In the genomic region with DNA sequence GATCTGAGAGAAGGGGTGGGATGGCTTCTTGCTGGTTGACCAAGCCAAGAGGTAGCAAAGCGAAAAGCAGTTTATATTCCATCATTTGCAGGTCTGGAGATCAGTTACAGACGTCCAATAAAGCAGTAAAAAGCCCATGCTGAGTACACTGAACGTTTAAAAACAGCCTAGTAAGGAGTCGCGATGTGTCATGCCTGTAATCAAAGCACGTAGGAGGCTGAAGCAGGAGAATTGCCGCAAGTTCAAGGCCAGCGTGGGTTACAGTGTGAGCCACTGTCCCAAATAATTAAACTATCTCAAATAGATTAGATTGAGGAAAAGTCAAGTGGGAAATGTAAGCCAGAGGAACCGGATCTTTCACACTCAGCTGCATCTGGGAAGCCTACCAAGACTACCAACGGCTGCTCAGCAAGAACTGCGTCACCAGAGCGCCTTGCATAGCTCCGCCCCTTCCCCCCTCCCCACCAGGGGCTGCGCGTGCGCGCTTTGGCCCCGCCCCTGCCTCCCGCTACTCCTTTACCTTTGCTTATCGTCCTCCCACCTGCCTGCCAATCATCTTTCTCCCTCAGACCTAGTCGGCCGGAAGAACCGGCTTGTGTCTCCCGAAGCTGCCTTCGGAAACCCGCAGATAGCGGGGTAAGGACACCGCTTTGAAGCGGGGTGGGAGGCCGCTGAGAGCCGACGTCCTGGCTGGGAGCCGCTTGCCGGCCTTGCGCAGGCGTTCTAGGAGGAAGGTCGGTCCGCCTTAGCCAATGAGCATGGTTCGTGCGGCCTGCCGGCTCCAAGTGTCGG, we compare ENCODE assay signal across 8 mouse cellular contexts. TPM values are rescaled to one million over a fixed set of nuclear protein-coding genes. Genes with fewer than 3 reads are reported as not detected.
A peak's percentile ranks its signal among the peaks of the same experiment; 100 is the strongest.
DNase-seq lines count a peak whose midpoint lies in the region; ATAC-seq and TF ChIP-seq lines count a peak whose summit lies in the region.

TSS of gene Tcaim (plus strand) at position 487 of the 792 bp plus-strand sequence.

- peak; percentile 83 for DNase-seq in c-Kit-positive CD71-positive TER-119-positive erythroid progenitor cells, embryonic 14.5 days (ENCODE audit: low spot score)
- DNase-seq in heart, postnatal 0 days (ENCODE audit: low spot score), result peak; percentile 92
- peak; percentile 94 to 96 for DNase-seq in kidney, postnatal 4 days

- ATAC-seq in forebrain, embryonic 12.5 days (ENCODE audit: low FRiP score), result peak; percentile 98
- peak; percentile 98 for ATAC-seq in heart, postnatal 0 days (ENCODE audit: insufficient read depth, low read depth)
- ATAC-seq in liver, embryonic 16.5 days (ENCODE audit: low read depth), result peak; percentile 94
- peak; percentile 99 for ATAC-seq in neural tube, embryonic 13.5 days (ENCODE audit: low read depth)

- H3K4me2 ChIP-seq in forebrain, embryonic 12.5 days, result peak within 1 kb of the TSS; percentile 91
- H3K4me2 ChIP-seq in heart, postnatal 0 days (ENCODE audit: low read depth, low read length), result peak within 1 kb of the TSS; percentile 71
- peak within 1 kb of the TSS; percentile 95 for H3K4me2 ChIP-seq in liver, embryonic 16.5 days (ENCODE audit: low read depth, low read length)
- peak within 1 kb of the TSS; percentile 87 for H3K4me2 ChIP-seq in neural tube, embryonic 13.5 days

- no peak for TF ChIP-seq CTCF in E14TG2a.4 (conservative IDR thresholded peaks at IDR 0.05; ENCODE audit: low read length)
- TF ChIP-seq CTCF in heart, postnatal 0 days (IDR thresholded peaks at IDR 0.05; ENCODE audit: low read depth), result no peak
- TF ChIP-seq CTCF in testis, adult 2 months (IDR thresholded peaks at IDR 0.05; ENCODE audit: control insufficient read depth, insufficient read depth, insufficient replicate concordance, low read depth, low read length), result no peak

- no peak for TF ChIP-seq EP300 in heart, postnatal 0 days (IDR thresholded peaks at IDR 0.05; ENCODE audit: low read depth)

- H3K36me3 ChIP-seq in E14TG2a.4 (ENCODE audit: insufficient read depth, low read length), result no peaks in the 10 kb centered on the region
- H3K36me3 ChIP-seq in forebrain, embryonic 12.5 days (replicated peaks), result no peaks in the 10 kb centered on the region
- H3K36me3 ChIP-seq in heart, postnatal 0 days (replicated peaks; ENCODE audit: control insufficient read depth, insufficient read depth, low read length), result no peaks in the 10 kb centered on the region
- no peaks in the 10 kb centered on the region for H3K36me3 ChIP-seq in liver, embryonic 16.5 days (ENCODE audit: control insufficient read depth, insufficient read depth)
- H3K36me3 ChIP-seq in neural tube, embryonic 13.5 days, result no peaks in the 10 kb centered on the region; the same call in 1 of the 2 replicates
- peaks cover 1% of the 10 kb centered on the region; the same call in 1 of the 2 replicates for H3K36me3 ChIP-seq in testis, adult 2 months (ENCODE audit: control insufficient read depth, insufficient read depth, low read length)

- H3K27ac ChIP-seq in forebrain, embryonic 12.5 days, result peak within 1 kb of the TSS; percentile 90
- H3K27ac ChIP-seq in heart, postnatal 0 days (ENCODE audit: low read depth), result peak within 1 kb of the TSS; percentile 89
- peak within 1 kb of the TSS; percentile 84 for H3K27ac ChIP-seq in liver, embryonic 16.5 days (ENCODE audit: low read length)
- peak within 1 kb of the TSS; percentile 94 for H3K27ac ChIP-seq in neural tube, embryonic 13.5 days (replicated peaks)
- peak within 1 kb of the TSS; percentile 93 for H3K27ac ChIP-seq in testis, adult 2 months (ENCODE audit: control insufficient read depth, insufficient read depth, low read depth, low read length)

- TF ChIP-seq POLR2A in testis, adult 2 months (IDR thresholded peaks at IDR 0.05; ENCODE audit: control insufficient read depth, low read depth, low read length), result peak; percentile 77

- H3K9me3 ChIP-seq in E14TG2a.4 (ENCODE audit: low read length), result no peaks in the 10 kb centered on the region
- no peaks in the 10 kb centered on the region for H3K9me3 ChIP-seq in forebrain, embryonic 12.5 days
- no peaks in the 10 kb centered on the region for H3K9me3 ChIP-seq in heart, postnatal 0 days (replicated peaks; ENCODE audit: control insufficient read depth, low read length)
- no peaks in the 10 kb centered on the region for H3K9me3 ChIP-seq in liver, embryonic 16.5 days (replicated peaks; ENCODE audit: control insufficient read depth, low read length)
- H3K9me3 ChIP-seq in neural tube, embryonic 13.5 days, result no peaks in the 10 kb centered on the region

- peaks cover 15% of the 10 kb centered on the region for H3K4me1 ChIP-seq in E14TG2a.4 (replicated peaks; ENCODE audit: low read depth, low read length)
- peaks cover 10% of the 10 kb centered on the region for H3K4me1 ChIP-seq in forebrain, embryonic 12.5 days
- H3K4me1 ChIP-seq in heart, postnatal 0 days (ENCODE audit: control insufficient read depth, insufficient read depth), result peaks cover 9% of the 10 kb centered on the region; the same call in 1 of the 2 replicates
- H3K4me1 ChIP-seq in liver, embryonic 16.5 days (ENCODE audit: control insufficient read depth, low read depth, low read length), result peaks cover 7% of the 10 kb centered on the region; the same call in 1 of the 2 replicates
- H3K4me1 ChIP-seq in neural tube, embryonic 13.5 days (replicated peaks), result peaks cover 14% of the 10 kb centered on the region
- peaks cover 2% of the 10 kb centered on the region; the same call in 1 of the 2 replicates for H3K4me1 ChIP-seq in testis, adult 2 months (ENCODE audit: control insufficient read depth, insufficient read depth, low read length)

- H3K4me3 ChIP-seq in E14TG2a.4 (replicated peaks; ENCODE audit: low read length), result peak within 1 kb of the TSS; percentile 85
- peak within 1 kb of the TSS; percentile 60 for H3K4me3 ChIP-seq in forebrain, embryonic 12.5 days (replicated peaks)
- H3K4me3 ChIP-seq in heart, postnatal 0 days (ENCODE audit: low read depth, low read length), result peak within 1 kb of the TSS; percentile 59
- H3K4me3 ChIP-seq in liver, embryonic 16.5 days (ENCODE audit: low read depth, low read length), result peak within 1 kb of the TSS; percentile 74
- H3K4me3 ChIP-seq in neural tube, embryonic 13.5 days, result peak within 1 kb of the TSS; percentile 59
- H3K4me3 ChIP-seq in testis, adult 2 months (ENCODE audit: control insufficient read depth, low read depth, low read length), result peak within 1 kb of the TSS; percentile 88

- 8% methylated on average over 42 of the region's 42 CpGs for WGBS in forebrain, embryonic 12.5 days
- WGBS in heart, postnatal 0 days, result 5% methylated on average over 42 of the region's 42 CpGs
- 6% methylated on average over 42 of the region's 42 CpGs for WGBS in liver, embryonic 16.5 days (ENCODE audit: insufficient replicate concordance)
- 7% methylated on average over 42 of the region's 42 CpGs for WGBS in neural tube, embryonic 13.5 days

- H3K9ac ChIP-seq in forebrain, embryonic 12.5 days, result peak within 1 kb of the TSS; percentile 79
- H3K9ac ChIP-seq in heart, postnatal 0 days (replicated peaks; ENCODE audit: low read depth, low read length), result peak within 1 kb of the TSS; percentile 68
- peak within 1 kb of the TSS; percentile 72 for H3K9ac ChIP-seq in liver, embryonic 16.5 days (ENCODE audit: low read depth, low read length)
- peak within 1 kb of the TSS; percentile 81 for H3K9ac ChIP-seq in neural tube, embryonic 13.5 days

- H3K27me3 ChIP-seq in E14TG2a.4 (ENCODE audit: insufficient read depth, low read length), result no peaks in the 10 kb centered on the region
- no peaks in the 10 kb centered on the region for H3K27me3 ChIP-seq in forebrain, embryonic 12.5 days
- no peaks in the 10 kb centered on the region for H3K27me3 ChIP-seq in heart, postnatal 0 days (ENCODE audit: control insufficient read depth, insufficient read depth, low read length)
- no peaks in the 10 kb centered on the region for H3K27me3 ChIP-seq in liver, embryonic 16.5 days (ENCODE audit: control insufficient read depth, insufficient read depth, low read depth, low read length)
- H3K27me3 ChIP-seq in neural tube, embryonic 13.5 days, result no peaks in the 10 kb centered on the region; the same call in 1 of the 2 replicates
- no peaks in the 10 kb centered on the region for H3K27me3 ChIP-seq in testis, adult 2 months (ENCODE audit: control insufficient read depth, insufficient read depth, low read length)

RNA-seq across cellular contexts. Expression of gene Tcaim, which starts in this region (rescaled TPM):
- polyA plus RNA-seq in forebrain, embryonic 12.5 days (2016; fragmentation: Nextera tagmentation; extraction: Ambion mirVana), result 7.4 and 7.7 TPM in 2 replicates
- 4.0 and 6.5 TPM in 2 replicates for total RNA-seq in heart, postnatal 0 days (2014; rRNA removed; ENCODE audit: low replicate concordance)
- polyA plus RNA-seq in heart, postnatal 0 days (2015; fragmentation: Nextera tagmentation; extraction: Ambion mirVana), result 9.8 and 10.0 TPM in 2 replicates
- 2.0 and 2.1 TPM in 2 replicates for polyA plus RNA-seq in liver, embryonic 16.5 days (2015; fragmentation: Nextera tagmentation; extraction: Ambion mirVana)
- 9.5 and 10.0 TPM in 2 replicates for polyA plus RNA-seq in neural tube, embryonic 13.5 days (2015; fragmentation: Nextera tagmentation; extraction: Ambion mirVana)
- 5.2 and 5.5 TPM in 2 replicates for polyA plus RNA-seq in testis, adult 2 months (2012; rRNA removed)

Comparison
In these comparisons a context has a peak if more than half of its experiments do, and no peak if none do; other contexts are left out.
1. Peak in every context shown above with its lines: DNase-seq, ATAC-seq, H3K4me3 ChIP-seq and H3K27ac ChIP-seq.